Mouse (Mus musculus) limb, embryonic 14.5 days (tissue): ENCODE measurements at regions not wholly inside any gene's neighbourhood (a gene's known extent, or its start where the extent isn't known, plus 50 kb on each side); places are given as distances from the start of the nearest gene placed in this dataset.

Source experiments
- ATAC-seq: fragments of 200-750 bp; cut with Nextera tagmentation; 2 replicates; pipeline ENCODE4 v1.8.0; 2017; ENCODE audit warnings: low read depth, moderate number of reproducible peaks, moderate TSS enrichment; ENCODE audit not compliant: low FRiP score
- DNase-seq: peaks from one replicate; pipeline ENCODE4 v3.0.0-alpha.2; 2015; ENCODE audit warnings: low spot score
- H3K27ac ChIP-seq: fragments of 300-500 bp; sonication (generic); replicated peaks from 2 replicates; pipeline ENCODE4 v1.5.1; 2014; ENCODE audit warnings: low read depth, mild to moderate bottlenecking, low read length, moderate library complexity, mixed read lengths
- H3K27me3 ChIP-seq: fragments of 300-500 bp; sonication (generic); 2 replicates; pipeline ENCODE4 v1.6.1; 2014; ENCODE audit warnings: low read length, mixed read lengths; ENCODE audit not compliant: control insufficient read depth, insufficient read depth
- H3K36me3 ChIP-seq: fragments of 300-500 bp; sonication (generic); 2 replicates; pipeline ENCODE4 v1.6.1; 2014; ENCODE audit warnings: mild to moderate bottlenecking, low read length, moderate library complexity, mixed read lengths; ENCODE audit not compliant: control insufficient read depth, insufficient read depth
- H3K4me1 ChIP-seq: fragments of 300-500 bp; sonication (generic); 2 replicates; pipeline ENCODE4 v1.6.1; 2014; ENCODE audit warnings: antibody characterized with exemption, low read length, mixed read lengths; ENCODE audit not compliant: control insufficient read depth, insufficient read depth
- H3K4me2 ChIP-seq: fragments of 300-500 bp; sonication (generic); replicated peaks from 2 replicates; pipeline ENCODE4 v1.6.1; 2014; ENCODE audit warnings: low read depth, mild to moderate bottlenecking, low read length, moderate library complexity; ENCODE audit not compliant: severe bottlenecking
- H3K4me3 ChIP-seq: fragments of 300-500 bp; sonication (generic); replicated peaks from 2 replicates; pipeline ENCODE4 v1.5.1; 2014; ENCODE audit warnings: low read length
- H3K9ac ChIP-seq: fragments of 300-500 bp; sonication (generic); 2 replicates; pipeline ENCODE4 v1.6.1; 2014; ENCODE audit warnings: mild to moderate bottlenecking, low read depth, low read length, moderate library complexity; ENCODE audit not compliant: severe bottlenecking
- H3K9me3 ChIP-seq: fragments of 300-500 bp; sonication (generic); 2 replicates; pipeline ENCODE4 v1.6.1; 2016; ENCODE audit warnings: low read length; ENCODE audit not compliant: control insufficient read depth
- POLR2A ChIP-seq: fragments of 200-500 bp; IDR thresholded peaks from 2 replicates; pipeline ENCODE4 v1.8.0; 2012; ENCODE audit warnings: inconsistent platforms, mild to moderate bottlenecking, moderate library complexity, borderline replicate concordance; ENCODE audit not compliant: insufficient read depth, insufficient read length; ENCODE audit errors: extremely low read depth
- WGBS: fragments of 180-500 bp; shearing (Covaris S2); extraction: QIAGEN DNeasy Blood & Tissue Kit; methylation state at CpG from one replicate; pipeline ENCODE4 v1.1.7; 2014; 5-methylcytosine and 5-hydroxymethylcytosine counted together

GRCm38 (mm10) chr11:8377301-8377700, 287.0 kb downstream of the Tns3 start:
- ATAC-seq: no peak
- no peaks in the 10 kb centered on the region for H3K27me3 ChIP-seq
- no peak overlapping the region for H3K9ac ChIP-seq
- H3K4me1 ChIP-seq: no peaks in the 10 kb centered on the region
- TF ChIP-seq POLR2A: no peak
- no peaks in the 10 kb centered on the region for H3K36me3 ChIP-seq
- no peak for DNase-seq
- no peak overlapping the region for H3K27ac ChIP-seq
- no peak overlapping the region for H3K4me3 ChIP-seq
- no peaks in the 10 kb centered on the region for H3K9me3 ChIP-seq
- WGBS: 84% methylated on average over 4 of the region's 4 CpGs
- no peak overlapping the region for H3K4me2 ChIP-seq

- TF ChIP-seq POLR2A: no peak
Observed at GRCm38 (mm10) chr11:8365545-8365944, 298.8 kb downstream of the Tns3 start.

GRCm38 (mm10) chr11:8364703-8365433, 299.5 kb downstream of the Tns3 start:
- no peaks in the 10 kb centered on the region for H3K36me3 ChIP-seq
- no peak overlapping the region for H3K9ac ChIP-seq
- no peak overlapping the region for H3K4me3 ChIP-seq
- no peak overlapping the region for H3K27ac ChIP-seq
- no peak for TF ChIP-seq POLR2A
- no peaks in the 10 kb centered on the region for H3K4me1 ChIP-seq
- H3K4me2 ChIP-seq: no peak overlapping the region
- H3K27me3 ChIP-seq: no peaks in the 10 kb centered on the region
- H3K9me3 ChIP-seq: no peaks in the 10 kb centered on the region
- ATAC-seq (no peak; the same call in 1 of the 2 replicates), DNase-seq (no peak)
- 65% methylated on average over 9 of the region's 9 CpGs for WGBS

More at GRCm38 (mm10) chr11:8365545-8365944, 298.8 kb downstream of the Tns3 start:
- 88% methylated on average over 1 of the region's 1 CpGs for WGBS
- Histone ChIP-seq H3K9ac (no peak overlapping the region), H3K27ac (no peak overlapping the region), H3K9me3 (no peaks in the 10 kb centered on the region), H3K4me3 (no peak overlapping the region), H3K27me3 (no peaks in the 10 kb centered on the region), H3K36me3 (no peaks in the 10 kb centered on the region), H3K4me1 (no peaks in the 10 kb centered on the region), H3K4me2 (no peak overlapping the region)
- DNase-seq: no peak
- ATAC-seq: no peak

GRCm38 (mm10) chr11:8344938-8345337, 319.4 kb downstream of the Tns3 start:
- no peak overlapping the region for H3K4me3 ChIP-seq
- 90% methylated on average over 14 of the region's 14 CpGs for WGBS
- ATAC-seq: no peak
- H3K4me1 ChIP-seq: no peaks in the 10 kb centered on the region
- no peak for DNase-seq
- H3K27me3 ChIP-seq: no peaks in the 10 kb centered on the region
- H3K9me3 ChIP-seq: no peaks in the 10 kb centered on the region
- TF ChIP-seq POLR2A: no peak
- H3K36me3 ChIP-seq: no peaks in the 10 kb centered on the region
- no peak overlapping the region for H3K4me2 ChIP-seq
- H3K9ac ChIP-seq: no peak overlapping the region
- H3K27ac ChIP-seq: no peak overlapping the region

GRCm38 (mm10) chr11:8302347-8303188, 361.8 kb downstream of the Tns3 start:
- H3K27ac ChIP-seq: no peak overlapping the region
- no peak overlapping the region for H3K9ac ChIP-seq
- H3K36me3 ChIP-seq: no peaks in the 10 kb centered on the region
- 28% methylated on average over 14 of the region's 14 CpGs for WGBS
- no peak for TF ChIP-seq POLR2A
- H3K4me1 ChIP-seq: peaks cover 10% of the 10 kb centered on the region; the same call in 1 of the 2 replicates
- no peak overlapping the region for H3K4me2 ChIP-seq
- DNase-seq: peak; percentile 76
- peak; percentile 60 for ATAC-seq
- H3K27me3 ChIP-seq: no peaks in the 10 kb centered on the region
- H3K9me3 ChIP-seq: no peaks in the 10 kb centered on the region
- no peak overlapping the region for H3K4me3 ChIP-seq
